Mouse (Mus musculus): ENCODE data around the gene Hist1h2bk. TPM values are rescaled to one million over a fixed set of nuclear protein-coding genes. Genes with fewer than 3 reads are reported as not detected.

Gene Hist1h2bk
- total and polyA plus RNA-seq, 2 experiments from 2014 or later = 0.34 to 573 TPM

DNA sequence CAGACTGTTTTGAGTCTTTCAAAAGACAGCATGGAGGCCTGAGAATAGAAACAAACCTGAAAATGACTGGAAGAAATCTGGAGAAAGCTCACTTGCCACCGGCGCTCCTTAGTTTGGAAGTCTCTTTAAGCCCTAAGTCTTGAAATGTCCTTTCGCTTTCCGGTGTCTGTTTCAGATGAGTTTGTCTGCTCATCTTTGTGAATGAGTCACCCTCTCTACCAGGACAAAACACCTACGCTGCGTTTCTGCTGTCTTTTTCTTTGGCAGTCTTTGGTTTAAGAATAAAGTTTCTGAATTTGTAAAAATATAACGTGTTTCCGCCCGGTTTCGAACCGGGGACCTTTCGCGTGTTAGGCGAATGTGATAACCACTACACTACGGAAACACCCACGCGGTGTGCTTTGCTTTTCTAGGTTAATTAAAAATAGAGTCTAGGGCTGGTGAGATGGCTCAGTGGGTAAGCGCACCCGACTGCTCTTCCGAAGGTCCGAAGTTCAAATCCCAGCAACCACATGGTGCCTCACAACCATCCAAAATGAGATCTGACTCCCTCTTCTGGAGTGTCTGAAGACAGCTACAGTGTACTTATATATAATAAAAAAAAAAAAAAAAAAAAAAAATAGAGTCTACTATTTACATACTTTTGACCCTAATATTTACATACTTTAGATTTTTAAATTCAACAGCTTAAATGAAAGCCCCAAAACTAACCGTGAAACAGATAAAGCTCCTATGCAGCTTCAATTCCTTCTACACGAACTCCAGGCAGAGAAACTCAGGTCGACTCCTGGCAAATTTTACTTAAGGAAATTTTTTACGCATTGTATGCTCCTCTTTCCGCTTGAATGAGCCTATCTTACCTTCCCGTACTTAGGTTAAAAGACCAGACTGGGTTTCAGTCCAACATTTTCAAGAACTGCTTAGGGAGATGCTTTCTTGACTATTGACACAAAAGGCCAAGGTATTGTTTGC lies 19.9 kb upstream of the Hist1h2bk start:
- ATAC-seq (ENCODE audit: insufficient read depth, low read depth) = peak; percentile 79
- 0 out of 2 replicates have a peak, but pooled peaks cover 2% of the 10 kb centered on the region for H3K4me1 ChIP-seq (ENCODE audit: control insufficient read depth, insufficient read depth)
- H3K4me3 ChIP-seq (ENCODE audit: low read depth, low read length) = peak overlapping the region; percentile 30; the same call in 1 of the 2 replicates
- no peak overlapping the region for H3K27ac ChIP-seq (ENCODE audit: low read depth)
- peaks cover 49% of the 10 kb centered on the region for H3K27me3 ChIP-seq (ENCODE audit: control insufficient read depth, insufficient read depth, low read length)
- H3K36me3 ChIP-seq (replicated peaks; ENCODE audit: control insufficient read depth, insufficient read depth, low read length) = no peaks in the 10 kb centered on the region
- H3K4me2 ChIP-seq (ENCODE audit: low read depth, low read length) = peak overlapping the region; percentile 2; the same call in 1 of the 2 replicates
- WGBS = 18% methylated on average over 27 of the region's 27 CpGs
- TF ChIP-seq EP300 (IDR thresholded peaks at IDR 0.05; ENCODE audit: low read depth) (no peak), CTCF (IDR thresholded peaks at IDR 0.05; ENCODE audit: low read depth) (no peak)
- no peak for DNase-seq (ENCODE audit: low spot score)
- no peak overlapping the region for H3K9ac ChIP-seq (replicated peaks; ENCODE audit: low read depth, low read length)
- H3K9me3 ChIP-seq (replicated peaks; ENCODE audit: control insufficient read depth, low read length) = no peaks in the 10 kb centered on the region

- TF ChIP-seq EP300 (IDR thresholded peaks at IDR 0.05; ENCODE audit: low read depth) (no peak), CTCF (IDR thresholded peaks at IDR 0.05; ENCODE audit: low read depth) (no peak)
- no peak for DNase-seq (ENCODE audit: low spot score)
- ATAC-seq (ENCODE audit: insufficient read depth, low read depth) = peak; percentile 61; the same call in 1 of the 2 replicates
- H3K4me2 ChIP-seq (ENCODE audit: low read depth, low read length) = peak overlapping the region; percentile 93
- peaks cover 11% of the 10 kb centered on the region for H3K27me3 ChIP-seq (ENCODE audit: control insufficient read depth, insufficient read depth, low read length)
- H3K9ac ChIP-seq (replicated peaks; ENCODE audit: low read depth, low read length) = peak overlapping the region; percentile 52
- no peak overlapping the region for H3K27ac ChIP-seq (ENCODE audit: low read depth)
- no peaks in the 10 kb centered on the region for H3K36me3 ChIP-seq (replicated peaks; ENCODE audit: control insufficient read depth, insufficient read depth, low read length)
- H3K4me1 ChIP-seq (ENCODE audit: control insufficient read depth, insufficient read depth) = 0 out of 2 replicates have a peak, but pooled peaks cover 2% of the 10 kb centered on the region
- H3K9me3 ChIP-seq (replicated peaks; ENCODE audit: control insufficient read depth, low read length) = no peaks in the 10 kb centered on the region
- WGBS = under 1% methylated on average over 44 of the region's 44 CpGs
- peak overlapping the region; percentile 62 for H3K4me3 ChIP-seq (ENCODE audit: low read depth, low read length)
Measured at GRCm38 (mm10) chr13:22019934-22020835, 15.5 kb upstream of the Hist1h2bk start.

DNA sequence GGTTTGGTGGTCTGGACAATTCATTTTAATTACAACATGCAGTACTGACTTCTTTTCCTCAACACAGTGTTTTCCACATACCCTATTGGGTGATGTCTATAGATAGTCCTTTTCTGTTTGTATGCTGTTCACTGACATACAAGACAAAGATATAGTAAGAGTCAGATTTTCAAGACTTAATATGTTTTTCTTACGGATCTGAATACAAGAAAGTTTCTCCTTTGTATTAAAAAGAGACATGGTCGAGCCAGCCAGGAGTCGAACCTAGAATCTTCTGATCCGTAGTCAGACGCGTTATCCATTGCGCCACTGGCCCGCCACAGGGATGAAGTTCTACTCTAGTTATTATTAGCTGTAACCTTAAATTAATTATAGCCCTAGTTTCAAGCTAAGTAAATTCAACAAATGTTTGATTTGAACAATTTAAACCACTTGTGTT lies 14.8 kb upstream of the Hist1h2bk start:
- Histone ChIP-seq H3K9me3 (replicated peaks; ENCODE audit: control insufficient read depth, low read length) (no peaks in the 10 kb centered on the region), H3K4me3 (ENCODE audit: low read depth, low read length) (peak overlapping the region; percentile 62), H3K4me2 (ENCODE audit: low read depth, low read length) (peak overlapping the region; percentile 93), H3K9ac (replicated peaks; ENCODE audit: low read depth, low read length) (peak overlapping the region; percentile 52; the same call in 1 of the 2 replicates), H3K4me1 (ENCODE audit: control insufficient read depth, insufficient read depth) (0 out of 2 replicates have a peak, but pooled peaks cover 2% of the 10 kb centered on the region), H3K27me3 (ENCODE audit: control insufficient read depth, insufficient read depth, low read length) (0 out of 2 replicates have a peak, but pooled peaks cover 7% of the 10 kb centered on the region), H3K36me3 (replicated peaks; ENCODE audit: control insufficient read depth, insufficient read depth, low read length) (no peaks in the 10 kb centered on the region), H3K27ac (ENCODE audit: low read depth) (peak overlapping the region; percentile 55)
- no peak for DNase-seq (ENCODE audit: low spot score)
- WGBS = under 1% methylated on average over 8 of the region's 8 CpGs
- peak; percentile 72 for ATAC-seq (ENCODE audit: insufficient read depth, low read depth)
- no peak for TF ChIP-seq CTCF (IDR thresholded peaks at IDR 0.05; ENCODE audit: low read depth)
- TF ChIP-seq EP300 (IDR thresholded peaks at IDR 0.05; ENCODE audit: low read depth) = no peak

DNA sequence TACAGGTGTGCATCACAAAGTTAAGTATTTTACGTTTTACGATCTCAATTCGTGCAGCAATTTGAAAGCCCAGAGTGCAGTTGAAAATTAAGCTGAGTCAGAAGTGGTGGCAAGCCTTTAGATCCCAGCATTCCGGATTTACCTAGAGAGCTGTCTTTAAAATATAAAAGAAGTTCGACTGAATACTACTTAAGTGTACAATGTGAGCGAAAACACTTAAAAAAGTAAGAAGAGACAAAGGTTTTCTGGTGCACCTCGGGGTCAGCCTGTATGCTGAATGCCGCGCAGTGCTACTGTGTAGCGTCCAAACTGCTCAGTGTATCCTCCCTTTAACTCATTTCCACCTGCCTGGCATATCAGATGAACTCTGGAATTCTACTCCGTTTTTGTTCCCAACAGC lies 14.1 kb upstream of the Hist1h2bk start:
- H3K4me1 ChIP-seq (ENCODE audit: control insufficient read depth, insufficient read depth) = 0 out of 2 replicates have a peak, but pooled peaks cover 2% of the 10 kb centered on the region
- H3K9me3 ChIP-seq (replicated peaks; ENCODE audit: control insufficient read depth, low read length) = no peaks in the 10 kb centered on the region
- H3K36me3 ChIP-seq (replicated peaks; ENCODE audit: control insufficient read depth, insufficient read depth, low read length) = no peaks in the 10 kb centered on the region
- peak overlapping the region; percentile 55 for H3K27ac ChIP-seq (ENCODE audit: low read depth)
- TF ChIP-seq EP300 (IDR thresholded peaks at IDR 0.05; ENCODE audit: low read depth) (no peak), CTCF (IDR thresholded peaks at IDR 0.05; ENCODE audit: low read depth) (no peak)
- peak; percentile 51; the same call in 1 of the 2 replicates for ATAC-seq (ENCODE audit: insufficient read depth, low read depth)
- peak overlapping the region; percentile 62 for H3K4me3 ChIP-seq (ENCODE audit: low read depth, low read length)
- 0 out of 2 replicates have a peak, but pooled peaks cover 3% of the 10 kb centered on the region for H3K27me3 ChIP-seq (ENCODE audit: control insufficient read depth, insufficient read depth, low read length)
- H3K4me2 ChIP-seq (ENCODE audit: low read depth, low read length) = peak overlapping the region; percentile 93
- WGBS = under 1% methylated on average over 11 of the region's 11 CpGs
- H3K9ac ChIP-seq (replicated peaks; ENCODE audit: low read depth, low read length) = peak overlapping the region; percentile 50
- DNase-seq (ENCODE audit: low spot score) = no peak

- peak overlapping the region; percentile 50 for H3K9ac ChIP-seq (replicated peaks; ENCODE audit: low read depth, low read length)
- ATAC-seq (ENCODE audit: insufficient read depth, low read depth) (peak; percentile 73), DNase-seq (ENCODE audit: low spot score) (peak; percentile 68)
- TF ChIP-seq CTCF (IDR thresholded peaks at IDR 0.05; ENCODE audit: low read depth) (no peak), EP300 (IDR thresholded peaks at IDR 0.05; ENCODE audit: low read depth) (no peak)
- WGBS = 1% methylated on average over 9 of the region's 9 CpGs
- H3K27ac ChIP-seq (ENCODE audit: low read depth) = peak overlapping the region; percentile 55; the same call in 1 of the 2 replicates
- H3K4me1 ChIP-seq (ENCODE audit: control insufficient read depth, insufficient read depth) = 0 out of 2 replicates have a peak, but pooled peaks cover 2% of the 10 kb centered on the region
- H3K9me3 ChIP-seq (replicated peaks; ENCODE audit: control insufficient read depth, low read length) = no peaks in the 10 kb centered on the region
- 0 out of 2 replicates have a peak, but pooled peaks cover 3% of the 10 kb centered on the region for H3K27me3 ChIP-seq (ENCODE audit: control insufficient read depth, insufficient read depth, low read length)
- H3K4me2 ChIP-seq (ENCODE audit: low read depth, low read length) = peak overlapping the region; percentile 93
- H3K4me3 ChIP-seq (ENCODE audit: low read depth, low read length) = peak overlapping the region; percentile 62
- H3K36me3 ChIP-seq (replicated peaks; ENCODE audit: control insufficient read depth, insufficient read depth, low read length) = no peaks in the 10 kb centered on the region
Measured at GRCm38 (mm10) chr13:22022241-22022640, 13.4 kb upstream of the Hist1h2bk start.
